Mouse (Mus musculus): ENCODE data around the gene Il22ra2.

Gene Il22ra2

DNA sequence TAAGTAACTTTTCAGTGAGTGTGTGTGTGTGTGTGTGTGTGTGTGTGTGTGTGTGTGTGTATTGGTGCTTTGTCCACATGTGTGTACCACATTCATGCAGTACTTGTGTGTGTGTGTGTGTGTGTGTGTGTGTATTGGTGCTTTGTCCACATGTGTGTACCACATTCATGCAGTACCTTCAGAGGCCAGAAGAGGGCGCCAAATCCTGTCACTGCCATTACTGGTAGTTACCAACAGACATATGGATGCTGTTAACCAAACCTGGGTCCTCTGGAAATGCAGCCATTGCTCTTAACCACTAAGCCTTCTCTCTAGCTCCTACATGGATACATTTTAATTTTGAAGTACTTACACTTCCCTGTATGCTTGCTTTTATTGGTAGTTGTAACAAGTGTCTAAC, 20.3 kb upstream of the Il22ra2 start:
- DNase-seq (ENCODE audit: low read depth): peak; percentile 43

DNA sequence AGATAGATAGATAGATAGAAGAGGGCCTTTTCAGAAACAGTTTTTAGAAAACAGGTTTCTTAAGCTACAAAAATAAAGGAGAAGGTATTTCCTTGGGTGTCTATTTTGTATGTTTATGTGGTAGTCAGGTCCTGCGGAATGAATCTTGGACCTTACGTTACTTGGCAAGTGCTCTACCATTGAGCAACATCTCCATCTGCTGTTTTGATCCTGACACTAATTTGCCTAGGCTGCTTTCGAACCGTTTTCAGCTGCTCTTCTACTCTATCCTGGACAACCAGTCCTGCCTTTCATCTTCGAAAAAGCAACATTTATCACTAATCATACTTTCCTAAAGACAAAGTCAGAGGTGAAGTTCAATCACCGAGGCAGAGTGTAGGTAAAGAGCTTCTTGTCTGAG, 18.6 kb upstream of the Il22ra2 start:
- DNase-seq (ENCODE audit: low read depth): no peak

DNA sequence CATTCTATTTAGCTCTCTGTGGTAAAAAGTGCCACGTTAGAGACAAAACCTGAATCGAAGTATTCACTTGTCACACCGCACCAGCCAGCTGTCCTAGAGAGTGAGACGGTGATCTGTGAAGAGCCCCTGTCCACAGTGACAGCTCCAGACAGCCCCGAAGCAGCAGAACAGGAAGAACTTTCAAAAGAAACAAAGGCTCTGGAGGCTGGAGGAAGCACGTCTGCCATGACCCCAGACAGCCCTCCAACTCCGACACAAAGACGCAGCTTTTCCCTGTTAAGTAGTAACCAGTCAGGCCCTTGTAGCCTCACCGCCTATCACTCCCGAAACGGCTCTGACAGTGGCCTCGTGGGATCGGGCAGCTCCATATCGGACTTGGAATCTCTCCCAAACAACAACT, 12.7 kb upstream of the Il22ra2 start:
- DNase-seq (ENCODE audit: low read depth): no peak

DNA sequence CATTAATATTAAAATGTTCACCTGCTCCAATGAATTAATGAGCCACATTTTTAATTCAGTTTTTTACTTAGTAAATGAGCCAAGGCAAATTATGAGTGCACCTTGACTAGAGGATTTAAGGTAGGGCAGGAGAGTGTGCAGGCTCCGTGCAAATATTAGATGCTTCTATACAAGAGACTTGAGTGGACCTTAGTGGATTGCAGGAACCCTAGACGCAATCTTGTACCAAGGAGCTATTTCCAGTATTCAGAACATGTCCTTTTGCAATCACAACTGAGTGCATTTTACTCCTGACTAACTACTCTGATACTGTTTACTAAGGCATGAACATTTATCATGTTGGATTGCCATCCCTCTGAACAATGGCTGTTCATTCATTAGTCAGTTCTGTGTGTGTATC, 10.2 kb upstream of the Il22ra2 start:
- no peak for DNase-seq (ENCODE audit: low read depth)

DNA sequence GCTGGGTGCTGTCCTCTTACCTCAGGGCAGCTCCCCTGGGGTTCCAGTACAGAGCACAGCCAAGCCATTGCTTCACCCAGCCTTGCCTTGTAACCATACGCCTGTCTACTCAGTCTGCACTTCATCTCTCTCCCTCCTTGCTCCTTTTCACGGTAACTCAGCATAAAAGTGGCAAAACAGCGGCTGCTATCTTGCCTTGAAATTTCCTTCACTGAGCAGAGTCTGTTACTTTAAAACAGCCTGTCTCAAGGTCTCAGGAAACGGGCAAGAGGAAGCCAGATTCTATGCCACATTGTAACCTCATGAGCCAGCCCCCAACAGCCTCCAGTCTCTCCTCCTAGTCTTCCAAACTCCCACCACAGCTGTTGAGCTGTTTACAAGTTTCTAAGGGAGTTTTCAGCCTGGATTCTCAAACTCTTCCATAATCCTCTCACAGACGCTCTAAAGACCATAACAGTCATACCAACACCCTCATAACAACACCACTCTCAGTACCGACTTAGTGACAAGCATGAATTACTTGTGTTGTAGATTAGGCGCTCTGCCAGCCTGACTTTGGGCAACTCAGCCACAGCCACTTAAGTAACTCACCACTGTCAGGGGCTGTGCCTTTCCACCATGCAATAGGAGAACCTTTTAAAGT, 8.6 kb upstream of the Il22ra2 start:
- DNase-seq (ENCODE audit: low read depth): peak; percentile 40

DNA sequence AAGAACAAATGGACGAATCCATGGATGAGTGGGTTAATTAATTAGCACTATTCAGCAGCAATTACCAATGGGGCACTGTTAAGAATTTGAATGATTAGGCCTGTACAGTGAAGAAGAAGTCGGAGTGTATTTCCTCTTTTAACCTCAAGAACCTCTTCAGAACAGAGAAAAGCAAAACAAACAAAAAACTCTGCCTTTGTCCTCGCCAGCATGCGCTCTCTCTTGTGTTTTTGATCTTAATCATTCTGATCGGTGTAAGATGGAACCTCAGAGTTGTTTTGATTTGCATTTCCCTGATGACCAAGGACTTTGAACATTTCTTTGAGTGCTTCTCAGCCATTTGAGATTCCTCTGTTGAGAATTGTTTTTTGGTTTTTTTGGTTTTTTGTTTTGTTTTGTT, 2.1 kb upstream of the Il22ra2 start:
- DNase-seq (ENCODE audit: low read depth): no peak

DNA sequence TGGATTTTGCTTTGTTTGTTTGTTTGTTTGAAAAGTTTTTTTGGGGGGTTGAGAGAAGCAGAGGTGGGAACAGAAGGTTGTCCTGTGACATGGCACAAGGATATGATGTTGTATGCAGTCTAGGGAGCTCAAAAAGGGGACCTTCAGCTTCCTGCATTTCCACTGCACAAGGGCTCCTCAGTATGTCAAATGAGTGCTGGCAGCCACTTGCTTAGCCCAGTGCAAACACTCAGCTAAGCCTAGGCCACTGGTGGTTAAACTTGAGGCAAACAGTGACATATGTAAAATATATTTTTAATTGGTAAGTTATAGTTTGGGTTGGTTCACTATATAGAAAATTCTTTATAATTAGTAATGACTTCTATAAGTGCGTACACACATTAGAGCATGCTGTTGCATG, 2.8 kb downstream of the Il22ra2 start:
- DNase-seq (ENCODE audit: low read depth): no peak

DNA sequence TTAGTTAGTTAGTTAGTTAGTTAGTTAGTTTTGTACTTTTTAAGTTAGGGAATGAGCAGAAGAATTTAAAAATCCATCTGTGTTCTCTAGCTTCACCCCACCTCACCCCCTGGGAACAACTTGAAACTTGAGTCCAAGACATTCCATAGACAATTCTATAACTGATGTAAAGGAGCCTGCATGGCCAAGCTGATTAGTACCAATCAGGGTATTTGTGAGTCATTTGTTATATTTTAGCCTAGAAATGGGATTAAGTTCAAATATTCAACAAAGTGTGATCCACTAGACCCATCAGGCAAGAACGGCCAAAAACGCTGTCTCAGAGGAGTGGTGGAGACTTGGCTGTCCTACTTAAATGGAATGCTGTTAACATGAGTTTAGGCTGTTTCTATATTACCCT, 5.5 kb downstream of the Il22ra2 start:
- DNase-seq (ENCODE audit: low read depth): no peak

DNA sequence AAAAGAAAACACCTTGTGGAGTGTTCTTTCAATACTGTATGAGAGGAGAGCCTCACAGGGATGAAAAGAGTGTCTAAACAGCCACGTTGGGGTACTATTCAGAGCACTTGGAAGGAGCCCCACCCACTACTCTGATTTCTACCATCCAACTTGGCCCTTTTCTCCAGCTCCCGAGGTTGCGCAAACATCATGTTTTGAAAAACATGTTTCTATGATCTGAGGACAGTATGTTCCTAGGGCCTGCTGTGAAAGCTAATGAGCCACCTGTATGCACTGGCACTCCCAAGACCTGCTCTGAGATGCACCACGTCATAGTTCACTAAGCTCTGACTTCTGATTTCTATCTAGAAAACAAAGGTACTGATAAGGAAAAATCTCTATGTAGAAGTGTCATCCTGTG, 6.0 kb downstream of the Il22ra2 start:
- DNase-seq (ENCODE audit: low read depth): peak; percentile 9

DNA sequence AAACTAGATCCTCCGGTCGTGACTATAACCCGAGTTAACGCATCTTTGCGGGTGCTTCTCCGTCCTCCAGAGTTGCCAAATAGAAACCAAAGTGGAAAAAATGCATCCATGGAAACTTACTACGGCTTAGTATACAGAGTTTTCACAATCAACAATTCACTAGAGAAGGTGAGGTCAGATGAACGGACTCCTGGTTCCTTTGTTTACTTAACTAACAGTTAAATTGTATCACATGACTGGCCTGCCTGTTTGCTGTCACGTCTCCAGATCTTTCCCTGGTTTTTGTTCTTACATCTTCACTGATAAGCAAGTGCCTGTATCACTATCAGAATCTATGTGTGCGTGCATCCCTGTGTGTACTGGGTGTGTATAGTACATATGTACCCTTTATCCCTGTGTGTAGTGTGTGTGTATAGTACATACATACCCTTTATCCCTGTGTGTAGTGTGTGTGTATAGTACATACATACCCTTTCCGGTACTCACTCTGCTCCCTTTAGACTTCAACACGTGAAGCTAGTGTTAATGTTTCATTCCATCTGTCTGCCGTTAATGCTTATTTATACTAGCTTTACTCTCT, 9.9 kb downstream of the Il22ra2 start:
- DNase-seq (ENCODE audit: low read depth): no peak

DNA sequence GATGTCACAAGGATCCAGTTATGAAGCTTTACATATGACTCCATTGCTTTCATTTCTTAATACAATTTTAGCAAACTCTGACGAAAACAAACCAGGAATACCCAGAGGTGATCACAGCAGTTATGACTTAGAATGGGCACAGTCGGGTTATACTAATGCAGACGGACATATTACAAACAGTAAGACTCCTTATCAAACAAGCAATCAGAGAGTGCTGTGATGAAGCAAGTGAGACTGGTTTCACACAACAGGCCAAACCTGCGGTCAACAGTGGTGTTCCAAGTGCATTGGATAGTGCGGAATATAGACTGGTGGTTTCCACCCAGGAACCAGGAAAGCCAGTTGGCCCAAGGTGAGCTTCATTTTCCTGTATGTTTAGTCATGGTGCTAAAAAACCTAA, 17.1 kb downstream of the Il22ra2 start:
- DNase-seq (ENCODE audit: low read depth): no peak

DNA sequence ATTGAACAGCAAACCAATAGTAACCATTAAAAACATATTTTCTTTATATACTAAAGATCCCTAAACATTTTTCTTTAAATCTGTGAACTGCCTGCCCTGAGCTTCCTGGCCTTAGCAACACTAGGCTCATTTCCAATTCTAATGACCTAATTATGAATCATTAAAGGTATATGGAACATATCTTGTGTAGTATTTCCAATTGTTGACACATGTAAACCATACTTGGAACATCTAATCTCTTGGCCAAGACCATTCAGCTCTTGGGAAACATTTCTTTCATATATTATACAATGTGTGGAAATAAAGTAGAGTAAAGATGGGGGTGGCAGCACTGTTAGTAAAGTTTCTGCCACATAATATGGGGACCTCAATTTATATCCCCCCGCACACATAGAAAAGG, 17.8 kb downstream of the Il22ra2 start:
- DNase-seq (ENCODE audit: low read depth): no peak

DNA sequence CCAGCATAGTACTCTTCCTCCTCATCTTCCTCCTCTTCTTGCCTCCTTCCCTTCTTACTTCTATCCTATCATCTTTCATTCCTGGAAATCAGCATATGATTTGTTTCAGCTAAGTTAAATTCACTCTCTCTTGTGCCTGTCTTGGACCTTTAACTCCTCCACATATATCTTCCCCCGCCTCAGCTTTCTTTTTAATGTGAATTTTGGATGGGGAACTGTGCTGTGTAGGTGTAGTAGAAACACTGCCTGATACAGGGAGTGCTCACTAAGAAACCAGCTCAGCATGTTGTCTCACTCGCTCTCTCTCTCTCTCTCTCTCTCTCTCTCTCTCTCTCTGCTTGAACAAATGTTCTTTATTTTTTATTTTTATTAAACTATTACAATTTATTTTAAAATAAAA, 23.3 kb downstream of the Il22ra2 start:
- DNase-seq (ENCODE audit: low read depth): no peak

DNA sequence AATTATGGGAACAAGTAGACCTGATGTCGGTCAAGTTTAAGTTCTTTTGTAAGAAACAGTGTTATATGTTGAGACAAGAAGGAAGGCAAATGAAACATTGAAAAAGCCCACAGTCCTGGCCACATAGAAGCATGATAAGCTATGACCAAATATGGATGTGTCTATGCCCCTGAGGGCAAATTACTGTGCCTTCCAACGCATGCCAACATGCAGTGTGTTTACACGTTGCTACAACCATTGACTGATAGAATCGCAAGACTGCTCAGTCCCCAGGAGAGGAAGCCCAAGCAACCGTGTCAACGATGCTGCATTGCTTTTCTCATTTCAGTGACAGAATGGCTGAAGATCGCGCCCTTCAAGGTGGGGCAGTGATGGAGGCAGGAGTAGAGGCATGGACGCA, 35.6 kb downstream of the Il22ra2 start:
- no peak for DNase-seq (ENCODE audit: low read depth)

DNA sequence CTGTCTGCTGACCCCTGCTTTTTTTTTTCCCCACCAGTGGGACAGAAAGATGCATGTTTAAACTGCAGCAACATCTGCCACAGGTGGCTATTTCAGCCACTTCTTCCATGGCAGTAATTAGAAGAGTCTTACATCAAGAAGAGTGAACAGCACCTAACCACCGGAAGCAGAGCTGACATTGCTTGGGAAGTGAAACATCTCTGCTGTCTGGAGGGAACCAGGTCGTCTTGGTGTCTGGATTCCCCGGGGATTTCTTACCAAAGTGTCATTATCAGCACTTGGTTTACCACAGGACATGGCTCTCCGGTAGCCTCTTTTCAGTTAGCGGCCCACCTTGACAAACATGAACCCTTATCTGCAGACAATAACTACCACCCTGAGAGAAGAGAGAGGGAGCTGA, 38.2 kb downstream of the Il22ra2 start:
- DNase-seq (ENCODE audit: low read depth): no peak

DNA sequence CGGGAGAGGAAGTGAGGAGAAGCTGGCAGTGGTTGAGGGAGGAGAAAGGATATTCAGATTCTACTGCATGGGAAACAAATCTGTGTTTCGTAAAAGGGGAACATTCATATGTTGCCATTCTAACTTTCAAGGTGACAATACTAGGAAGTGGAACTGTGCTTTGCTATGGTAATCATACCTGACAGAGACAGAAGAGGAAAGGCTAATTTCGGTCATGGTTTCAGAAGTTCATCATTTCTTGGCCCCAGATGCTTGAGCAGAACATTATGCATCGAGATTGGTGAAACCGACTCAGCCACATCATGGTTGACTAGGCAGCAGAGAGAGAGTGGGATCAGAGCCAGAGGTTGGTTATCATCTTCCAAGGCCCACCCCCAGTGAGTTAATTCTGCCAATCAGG, 47.2 kb downstream of the Il22ra2 start:
- DNase-seq (ENCODE audit: low read depth): no peak

DNA sequence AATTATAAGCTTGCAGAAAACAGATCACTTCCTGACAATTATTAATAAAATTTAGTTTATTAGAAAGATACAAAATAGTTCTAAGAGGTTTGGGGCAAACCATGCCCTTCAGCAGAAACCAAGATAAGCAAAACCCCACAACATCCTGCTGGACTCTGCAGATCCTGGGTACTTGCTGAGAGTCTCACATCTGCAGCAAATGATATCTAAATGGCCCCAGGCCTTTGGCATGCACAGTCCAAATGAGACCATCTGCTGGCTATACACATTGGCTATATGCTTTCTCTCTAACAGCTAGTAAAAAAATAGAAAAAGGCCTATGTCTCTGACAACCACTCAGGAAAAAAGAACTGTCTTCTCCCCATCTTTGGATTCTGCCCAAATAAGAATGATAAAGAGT, 50.2 kb downstream of the Il22ra2 start:
- DNase-seq (ENCODE audit: low read depth): no peak

DNA sequence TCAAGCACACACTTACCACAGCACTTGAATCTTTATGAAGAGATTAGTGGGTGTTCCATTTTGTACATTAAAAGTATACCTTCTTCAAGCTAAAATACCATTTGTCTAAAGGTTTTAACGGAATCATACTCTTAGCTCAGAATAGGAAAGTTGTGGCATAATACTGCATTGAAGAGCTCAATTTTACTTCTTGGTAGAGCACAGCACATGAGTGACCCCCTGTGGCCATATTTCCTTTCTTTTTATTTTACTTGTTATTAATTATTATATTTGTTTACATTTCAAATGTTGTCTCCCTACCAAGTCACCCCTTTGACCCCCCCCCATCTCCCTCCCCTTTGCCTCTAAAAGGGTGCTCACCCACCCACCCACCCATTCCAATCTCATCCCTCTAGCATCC, 51.3 kb downstream of the Il22ra2 start:
- DNase-seq (ENCODE audit: low read depth): no peak
